Mouse (Mus musculus): Measurements from ENCODE around the gene Disc1.

The Disc1 gene

DNA sequence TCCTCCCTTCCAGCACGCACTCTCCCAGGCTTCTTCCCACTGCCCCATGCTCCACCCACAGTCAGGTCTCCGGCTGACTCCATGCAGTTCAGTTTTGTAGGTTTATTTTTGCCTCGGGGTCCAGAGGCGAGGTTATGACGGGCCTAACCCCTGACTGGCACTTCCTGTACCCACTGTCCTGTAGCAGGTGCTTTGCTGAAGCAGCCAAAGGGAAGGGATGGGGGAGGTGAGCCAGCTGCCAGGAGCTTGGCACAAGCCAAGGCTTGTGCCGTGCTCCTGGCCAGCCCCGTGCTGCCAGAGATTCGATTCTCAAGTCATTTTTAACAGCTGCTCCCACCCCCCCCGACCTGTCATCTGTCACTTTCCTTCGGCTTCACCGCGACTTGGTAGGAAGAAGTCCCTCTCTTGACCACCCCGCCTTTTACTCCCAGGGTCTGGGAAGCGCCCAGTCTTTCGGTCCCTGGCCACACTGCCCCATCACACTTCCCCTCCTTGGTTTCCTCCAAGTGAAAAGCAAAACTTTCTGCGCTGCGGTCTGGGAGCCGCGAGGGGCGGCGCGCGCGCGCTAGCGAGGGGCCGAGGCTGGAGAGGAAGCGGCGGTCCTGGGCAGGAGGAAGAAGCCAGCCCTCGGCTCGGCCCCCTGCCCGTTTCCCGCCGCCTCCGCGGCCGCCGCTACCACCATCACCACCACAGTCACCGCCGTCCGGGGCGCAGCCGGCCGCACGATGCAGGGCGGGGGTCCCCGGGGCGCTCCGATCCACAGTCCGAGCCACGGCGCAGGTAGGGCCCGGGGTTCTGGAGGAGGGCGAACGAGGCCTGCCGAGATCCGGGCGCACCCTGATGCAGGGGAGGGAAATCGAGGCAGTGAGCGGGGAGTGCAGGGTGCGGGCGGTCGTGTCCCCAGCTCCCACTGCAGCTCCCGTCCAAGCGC, at the start of gene Disc1:
Gene Disc1, plus strand, starts transcription at position 691 of the 931 bp plus-strand sequence.
- DNase-seq (ENCODE audit: low spot score in 2 of 2), result peak; percentile 45 to 58

DNA sequence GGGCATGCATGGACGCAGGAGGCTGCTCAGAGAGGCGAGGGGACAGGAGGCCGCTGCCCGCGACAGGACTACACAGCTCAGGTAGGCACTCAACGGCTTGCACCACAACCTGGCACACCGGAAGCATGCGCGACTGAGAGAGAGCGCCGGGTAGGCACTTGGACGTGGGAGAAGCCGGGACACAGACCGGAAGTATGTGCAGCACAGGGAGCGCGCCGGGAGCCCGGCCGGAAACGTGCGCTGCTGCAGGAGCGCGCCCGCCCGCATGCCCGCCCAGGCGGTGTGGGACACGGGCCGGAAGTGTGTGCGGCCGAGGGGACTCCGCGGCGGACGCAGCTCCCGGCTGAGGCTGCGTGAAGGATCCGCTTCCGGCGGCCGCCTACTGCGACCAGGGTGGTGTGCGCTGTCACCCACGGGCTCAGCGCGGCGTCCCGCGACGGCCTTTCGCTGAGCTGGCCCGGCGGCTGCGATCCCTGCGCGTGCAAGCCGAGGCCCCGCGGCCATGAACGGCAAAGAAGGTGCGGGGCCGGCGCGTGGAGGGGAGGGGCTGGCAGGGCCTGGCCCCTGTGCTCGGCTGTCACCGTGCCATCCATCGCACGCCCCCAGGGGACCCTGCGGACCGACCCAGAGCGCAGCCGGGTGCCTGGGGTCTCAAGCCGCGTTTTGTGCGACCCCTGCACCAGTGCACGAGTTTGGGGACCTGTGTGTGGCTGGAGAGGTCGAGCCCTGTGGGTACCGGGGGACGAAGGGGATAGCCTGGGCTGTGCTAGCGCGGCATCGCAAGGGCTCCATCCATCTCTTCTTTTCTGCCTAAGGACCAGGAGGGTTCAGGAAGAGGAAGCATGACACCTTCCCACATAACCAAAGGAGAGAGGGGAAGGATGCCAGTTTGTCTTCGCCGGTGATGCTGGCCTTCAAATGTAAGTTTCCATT, 41.0 kb upstream of the Disc1 start, which contains the start of gene Tsnax:
Gene Tsnax, plus strand, starts transcription at position 303 of the 933 bp plus-strand sequence.
- DNase-seq (ENCODE audit: low spot score in 2 of 2), result peak; percentile 91

DNA sequence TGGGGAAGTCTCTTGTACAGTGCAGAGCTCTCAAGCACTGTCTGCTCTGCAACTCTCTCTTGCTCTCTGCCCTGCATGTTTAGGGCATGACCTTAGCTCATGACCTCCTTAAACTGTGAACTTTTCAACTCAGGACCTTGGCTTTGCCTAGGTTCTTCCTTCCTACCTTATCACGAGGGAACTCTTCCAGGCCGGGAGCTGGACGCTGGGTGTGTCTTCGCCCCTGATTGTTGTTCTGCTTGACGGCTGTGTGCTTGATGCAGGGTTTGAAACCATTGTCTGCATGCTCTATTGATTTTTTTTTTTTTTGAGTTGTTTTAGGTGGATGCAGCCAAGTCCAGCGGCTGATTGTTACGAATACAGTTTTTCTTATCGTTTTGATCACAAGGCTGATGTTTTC, 29.9 kb upstream of the Disc1 start:
- DNase-seq (ENCODE audit: low spot score in 2 of 2), result peak; percentile 39 to 56

DNA sequence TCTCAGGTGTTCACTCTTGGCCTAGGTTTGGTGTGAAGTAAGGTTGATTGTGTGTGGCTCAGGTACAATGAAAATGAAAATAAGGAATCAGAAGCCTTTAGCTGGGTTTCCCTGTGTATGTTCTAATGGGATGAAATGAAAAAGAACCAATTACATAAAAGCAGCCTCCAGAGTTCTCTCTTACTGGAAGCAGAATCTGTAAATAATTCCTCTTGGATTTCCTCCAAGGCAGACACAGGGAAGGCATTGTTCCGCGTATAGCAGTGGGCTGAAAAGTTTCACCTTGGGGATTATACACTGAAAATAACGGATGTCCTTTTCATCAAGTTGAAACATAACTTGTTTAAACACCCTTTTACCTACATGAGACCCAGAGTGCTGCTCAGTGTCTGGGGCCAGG, 26.8 kb upstream of the Disc1 start:
- no peak for DNase-seq (ENCODE audit: low spot score in 2 of 2)

DNA sequence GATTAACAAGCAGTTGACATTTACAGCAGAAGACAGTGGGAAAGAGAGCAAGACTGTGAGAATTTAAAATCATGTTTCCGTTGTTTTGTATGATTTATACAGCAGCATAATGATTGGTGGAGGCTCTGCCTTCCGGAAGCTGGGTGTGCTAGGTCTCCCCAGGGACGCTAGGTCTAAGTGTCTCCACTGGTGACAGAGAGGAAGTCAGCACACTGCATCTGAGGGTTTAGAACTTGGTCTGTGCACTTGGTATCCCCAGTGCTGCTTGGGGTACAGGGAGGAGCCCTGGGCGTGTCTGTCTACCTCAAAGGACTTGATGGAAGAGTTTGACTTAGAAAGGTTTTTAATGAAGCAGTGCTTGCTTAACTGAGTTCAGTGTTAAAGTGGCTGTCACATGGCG, 25.2 kb upstream of the Disc1 start:
- no peak for DNase-seq (ENCODE audit: low spot score in 2 of 2)

DNA sequence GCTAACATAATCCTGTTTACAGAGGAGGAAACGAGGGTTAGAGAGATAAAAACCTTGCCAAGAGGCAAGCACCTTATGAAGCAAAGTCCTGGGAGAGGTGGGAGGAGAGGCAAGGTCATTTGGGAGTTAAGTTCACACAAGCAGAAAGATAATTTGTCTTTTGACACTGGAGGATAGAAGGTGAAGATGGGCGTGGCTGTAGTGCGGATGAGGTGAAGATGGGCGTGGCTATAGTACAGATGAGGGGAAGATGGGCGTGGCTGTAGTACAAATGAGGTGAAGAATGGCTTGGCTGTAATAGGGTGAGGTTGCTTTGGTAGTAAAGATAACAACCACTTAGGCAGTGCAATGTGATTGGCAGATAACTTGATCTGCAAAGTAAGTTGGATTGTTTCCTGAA, 22.7 kb upstream of the Disc1 start:
- DNase-seq (ENCODE audit: low spot score in 2 of 2), result no peak

DNA sequence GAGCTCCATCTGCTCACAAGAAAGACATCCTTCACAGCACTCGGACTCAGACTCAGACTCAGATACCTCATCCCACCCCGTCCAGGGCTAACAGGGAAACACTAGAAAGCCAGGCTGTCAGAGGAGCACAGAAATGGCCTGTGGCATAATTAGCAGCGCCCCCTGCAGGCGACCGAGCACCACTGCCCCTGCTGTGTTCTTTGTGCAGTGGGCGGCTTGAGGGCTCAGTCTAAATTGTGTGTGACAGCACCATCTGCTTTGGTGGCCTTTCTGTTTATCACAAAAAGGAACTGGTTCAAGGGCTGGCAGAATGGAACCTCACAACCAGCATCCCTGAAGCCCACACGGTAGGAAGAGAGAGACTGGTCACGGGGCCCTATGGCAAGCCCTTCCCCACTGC, 19.3 kb upstream of the Disc1 start:
- DNase-seq (ENCODE audit: low spot score in 2 of 2), result no peak

DNA sequence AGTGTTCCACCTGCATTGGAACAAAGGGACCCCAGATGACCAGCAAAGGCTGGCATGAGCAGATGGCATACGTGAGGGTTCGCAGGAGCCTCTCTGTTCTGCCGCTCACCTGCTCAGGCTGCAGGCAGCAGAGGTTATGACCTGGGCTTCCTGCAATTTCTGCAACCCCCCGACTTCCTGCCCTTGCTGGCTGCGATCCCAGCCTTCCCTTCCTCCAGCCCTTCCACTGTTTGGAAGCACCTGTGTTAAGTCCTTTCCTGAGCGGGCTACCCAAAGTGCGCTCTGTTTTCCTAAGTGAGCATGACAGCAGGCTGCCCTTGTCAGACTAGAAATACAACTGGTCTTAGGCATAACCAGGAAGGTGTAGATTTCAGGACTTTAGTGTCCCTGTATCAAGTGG, 16.9 kb upstream of the Disc1 start:
- DNase-seq (ENCODE audit: low spot score in 2 of 2), result peak in 1 of 2 experiments; percentile 60

DNA sequence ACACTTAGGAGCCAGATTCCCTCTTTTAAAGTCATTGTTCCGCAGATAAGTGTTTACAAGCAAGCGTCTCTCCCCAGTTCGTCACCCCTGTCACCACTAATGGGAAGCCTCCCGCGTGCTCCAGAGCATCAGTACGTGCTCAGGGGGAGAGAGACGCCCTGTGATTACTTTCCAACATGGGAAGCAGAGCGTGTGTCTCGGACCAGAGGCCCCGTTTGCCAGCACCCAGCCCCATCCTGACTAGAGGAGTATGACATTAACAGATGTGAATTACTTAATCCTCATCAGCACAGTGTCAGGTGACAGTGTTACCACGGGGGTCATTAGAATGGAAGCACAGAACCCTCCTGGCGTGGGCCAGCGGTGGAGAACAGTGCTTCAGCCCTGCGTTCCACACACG, 15.3 kb upstream of the Disc1 start:
- peak; percentile 57 to 87 for DNase-seq (ENCODE audit: low spot score in 2 of 2)

DNA sequence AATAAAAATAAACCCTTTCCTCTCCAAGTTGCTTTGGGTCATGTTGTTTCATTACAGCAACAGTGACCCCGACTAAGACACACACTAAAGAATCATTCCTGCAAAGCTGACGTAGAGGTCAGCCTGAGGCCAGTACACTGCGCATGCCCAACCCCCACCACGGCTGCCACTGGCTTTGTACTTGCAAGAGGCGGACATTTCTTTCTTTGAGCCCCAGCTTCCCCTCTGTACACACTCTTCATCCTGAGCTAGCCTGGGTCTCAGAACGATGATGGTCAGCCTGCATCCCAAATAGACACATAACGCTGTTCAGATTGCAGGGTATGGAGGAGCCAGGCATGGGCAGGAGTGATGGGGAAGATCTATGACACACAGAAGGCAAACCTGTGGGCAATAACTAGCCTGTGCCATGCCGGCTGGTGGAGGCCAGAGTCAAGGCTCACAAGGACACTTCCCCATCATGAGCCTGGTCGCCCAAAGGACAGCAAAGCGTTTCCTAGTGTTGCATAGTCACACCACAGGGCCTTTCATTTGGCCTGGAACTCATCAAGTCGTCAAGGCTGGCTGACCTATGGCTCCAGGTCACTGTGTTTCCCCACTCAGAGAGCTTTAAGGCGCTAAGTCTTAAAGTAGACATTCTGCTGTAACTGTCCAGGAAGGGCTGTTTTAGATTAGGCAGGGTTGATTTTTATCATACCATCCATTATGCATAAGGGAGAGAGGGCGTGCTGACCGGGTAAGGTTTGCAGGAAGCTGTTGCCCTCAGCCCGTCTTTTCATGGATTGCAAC, 13.2 kb upstream of the Disc1 start:
- no peak for DNase-seq (ENCODE audit: low spot score in 2 of 2)

DNA sequence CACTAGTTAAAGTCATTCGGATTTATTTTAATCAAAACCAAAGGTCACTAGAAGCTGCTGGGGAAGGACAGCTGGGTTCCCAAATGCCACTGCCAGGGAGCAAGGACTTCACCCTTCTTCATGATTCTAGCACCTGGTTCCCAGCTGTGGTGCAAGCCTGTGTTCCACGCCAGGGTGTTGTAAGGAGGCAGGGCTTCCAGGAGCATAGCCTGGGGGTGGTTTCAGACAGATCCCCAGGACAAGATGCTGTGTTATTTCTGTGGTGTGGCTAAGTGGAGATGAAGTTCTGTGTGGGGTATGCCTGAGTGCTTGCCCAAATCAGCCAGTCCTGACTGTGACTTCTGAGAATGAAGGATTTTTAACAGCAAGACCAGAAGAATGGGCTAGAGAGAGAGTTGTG, 12.5 kb upstream of the Disc1 start:
- DNase-seq (ENCODE audit: low spot score in 2 of 2), result no peak

DNA sequence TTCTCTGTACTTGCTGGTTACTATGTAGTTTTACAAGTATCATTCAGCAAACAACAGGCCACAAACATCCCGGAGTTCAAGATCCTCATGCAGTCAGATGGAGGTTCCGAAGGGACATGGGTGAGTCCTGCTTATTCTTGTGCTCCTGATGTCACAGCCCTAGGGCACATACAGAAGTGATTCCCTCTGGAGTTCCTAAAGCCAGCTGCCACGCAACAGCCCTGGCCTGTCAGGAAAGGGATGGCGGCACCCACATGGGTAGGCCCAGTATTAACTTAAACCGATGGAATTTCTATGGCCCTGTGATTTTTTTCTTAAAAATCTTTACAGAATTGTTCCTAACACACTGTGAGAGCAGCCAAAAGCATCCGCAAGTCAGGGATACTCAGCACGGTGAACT, 10.6 kb upstream of the Disc1 start:
- DNase-seq (ENCODE audit: low spot score in 2 of 2), result no peak

DNA sequence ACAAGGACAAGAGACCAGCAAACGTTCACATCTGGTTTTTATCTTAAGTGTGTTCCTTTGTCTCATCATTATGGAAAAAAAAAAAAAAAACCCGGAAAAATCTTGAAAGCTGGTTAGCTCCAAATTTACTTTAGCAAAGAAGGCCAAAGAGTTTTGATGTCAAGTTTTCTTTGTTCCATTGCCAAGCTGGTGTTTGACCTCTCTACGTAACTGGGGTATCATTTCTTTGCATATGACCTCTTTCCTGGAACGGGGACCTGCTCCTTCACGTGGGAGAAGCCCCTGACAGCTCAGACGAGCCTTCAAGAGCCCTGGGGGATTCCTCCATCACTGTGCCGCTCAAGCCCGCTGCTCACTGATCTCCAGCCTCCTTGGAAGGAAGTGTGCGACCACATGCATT, 10.1 kb upstream of the Disc1 start:
- peak in 1 of 2 experiments; percentile 63 for DNase-seq (ENCODE audit: low spot score in 2 of 2)

DNA sequence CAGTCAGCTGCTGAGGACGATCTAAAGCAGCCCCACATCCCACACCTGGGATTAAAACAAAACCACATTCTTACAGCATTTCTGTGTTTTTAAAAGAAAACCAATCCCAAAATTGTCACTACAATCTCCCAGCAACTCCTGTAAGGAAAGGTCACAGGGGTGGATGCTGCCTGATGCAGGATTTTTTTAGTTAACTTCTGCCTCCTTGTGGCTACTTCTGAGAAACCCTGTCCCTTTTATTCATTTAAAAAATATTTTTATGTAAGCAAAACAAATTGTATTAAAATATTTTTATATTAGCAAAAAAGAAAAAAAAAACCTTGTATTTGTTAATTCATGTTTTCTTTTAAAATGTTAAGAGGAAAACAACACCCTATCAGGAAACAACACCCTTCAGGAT, 8.2 kb upstream of the Disc1 start:
- DNase-seq (ENCODE audit: low spot score in 2 of 2), result no peak

DNA sequence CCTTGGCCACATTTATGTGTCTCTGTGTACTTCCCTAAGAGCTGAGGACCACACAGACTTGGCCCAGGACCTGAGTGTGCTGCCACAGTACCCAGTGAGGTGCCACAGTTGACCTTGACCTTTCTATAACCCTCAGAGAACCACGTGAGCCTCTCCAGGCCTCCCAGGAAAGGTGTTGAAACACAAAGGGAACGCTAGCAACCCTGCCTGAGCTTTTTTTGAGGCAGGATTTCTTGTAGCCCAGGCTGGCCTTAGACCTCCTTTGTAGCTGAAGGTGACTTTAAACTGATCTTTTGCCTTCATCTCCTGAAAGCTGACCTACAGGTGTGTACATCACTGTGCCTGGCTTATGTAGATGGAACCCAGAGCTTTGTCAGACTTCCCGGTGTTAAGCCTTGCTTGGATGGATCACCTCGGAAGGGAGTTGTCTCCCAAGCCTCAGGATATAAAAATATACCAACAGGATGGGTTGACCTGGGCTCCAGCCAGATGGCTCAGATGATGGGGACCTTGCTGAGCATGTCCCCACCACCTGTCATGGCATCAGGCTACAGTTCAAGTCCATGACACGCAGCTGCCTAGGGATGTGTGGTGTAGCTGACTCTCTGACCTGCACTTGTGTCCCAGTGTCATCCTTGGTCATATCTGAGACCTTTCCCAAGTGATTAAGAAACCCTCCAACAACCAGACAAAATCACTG, 4.8 kb upstream of the Disc1 start:
- DNase-seq (ENCODE audit: low spot score in 2 of 2), result no peak

DNA sequence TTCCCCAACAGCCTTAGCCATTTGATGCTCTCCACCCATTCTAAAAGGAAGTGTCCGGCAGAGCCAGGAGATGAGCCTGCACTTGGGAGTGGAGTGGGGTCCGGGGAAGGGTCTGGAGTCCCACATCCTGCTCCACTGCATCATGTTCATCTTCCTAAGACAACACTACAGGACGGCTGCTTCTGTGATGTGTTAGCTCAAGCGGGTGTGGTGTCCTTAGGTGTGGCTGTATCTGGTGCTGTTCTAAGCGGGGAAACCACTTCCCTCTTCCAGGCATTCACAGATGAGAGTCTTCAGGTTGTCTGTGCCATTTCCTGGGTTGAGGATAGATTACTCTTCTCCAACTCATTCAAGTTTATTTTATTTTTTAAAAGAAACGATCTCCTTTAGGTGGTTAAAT, 4.2 kb upstream of the Disc1 start:
- DNase-seq (ENCODE audit: low spot score in 2 of 2), result no peak

DNA sequence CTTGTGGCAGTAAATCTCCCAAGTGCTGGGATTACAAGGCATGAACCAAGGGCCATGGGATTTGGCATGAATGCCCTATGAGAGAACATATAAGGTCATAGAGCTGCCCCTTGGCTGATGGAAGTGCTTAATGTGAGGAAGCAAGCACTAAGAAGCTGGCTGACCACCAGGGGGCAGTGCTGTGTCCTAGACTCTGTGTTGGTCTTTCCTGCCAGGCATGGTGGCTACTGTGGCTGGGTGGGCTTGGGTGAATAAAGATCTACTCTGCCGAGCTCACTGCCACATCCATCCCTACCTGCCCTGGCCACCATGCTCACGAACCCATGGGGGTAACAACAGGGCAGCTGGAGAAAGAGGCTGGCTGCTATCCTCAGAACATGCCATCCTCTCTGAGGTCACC, 2.0 kb upstream of the Disc1 start:
- DNase-seq (ENCODE audit: low spot score in 2 of 2), result peak; percentile 24 to 47

DNA sequence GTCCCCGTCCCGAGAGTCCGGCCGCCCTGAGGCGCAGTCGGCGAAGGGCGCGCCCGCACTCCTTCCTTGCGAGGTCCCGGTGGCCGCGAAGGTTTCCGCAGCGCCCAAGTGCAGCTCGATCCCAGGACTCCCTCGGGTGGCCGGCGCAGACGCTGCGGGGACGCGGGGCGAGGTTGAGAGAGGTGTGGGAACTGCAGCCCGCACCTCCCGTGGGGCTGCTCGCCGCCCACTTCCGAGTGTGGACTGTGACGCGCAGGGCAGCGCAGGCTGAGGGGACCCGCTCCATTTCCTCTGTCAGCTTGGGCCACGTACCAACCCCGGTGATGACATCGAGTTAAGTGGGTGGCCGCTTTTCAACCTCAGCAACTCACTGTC, 428 bp downstream of the Disc1 start:
- DNase-seq (ENCODE audit: low spot score in 2 of 2), result peak; percentile 63 to 70

DNA sequence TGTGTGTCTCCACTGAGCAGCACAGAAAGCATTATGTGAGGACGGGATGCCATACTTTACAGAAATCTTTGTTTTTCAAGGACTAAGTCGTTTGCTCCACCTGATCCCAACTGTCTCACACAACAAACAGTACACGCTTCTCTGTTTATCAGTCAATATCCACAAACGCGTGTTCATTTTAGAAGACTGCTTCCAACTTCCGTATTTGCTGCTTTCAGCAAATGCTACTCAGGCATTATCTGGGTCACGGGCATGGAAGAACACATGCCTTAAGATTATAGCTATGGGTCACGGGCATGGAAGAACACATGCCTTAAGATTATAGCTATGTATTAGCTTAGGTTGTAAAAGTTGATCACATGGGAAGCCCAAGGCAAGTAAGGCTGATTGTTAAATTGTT, 6.9 kb downstream of the Disc1 start:
- no peak for DNase-seq (ENCODE audit: low spot score in 2 of 2)

DNA sequence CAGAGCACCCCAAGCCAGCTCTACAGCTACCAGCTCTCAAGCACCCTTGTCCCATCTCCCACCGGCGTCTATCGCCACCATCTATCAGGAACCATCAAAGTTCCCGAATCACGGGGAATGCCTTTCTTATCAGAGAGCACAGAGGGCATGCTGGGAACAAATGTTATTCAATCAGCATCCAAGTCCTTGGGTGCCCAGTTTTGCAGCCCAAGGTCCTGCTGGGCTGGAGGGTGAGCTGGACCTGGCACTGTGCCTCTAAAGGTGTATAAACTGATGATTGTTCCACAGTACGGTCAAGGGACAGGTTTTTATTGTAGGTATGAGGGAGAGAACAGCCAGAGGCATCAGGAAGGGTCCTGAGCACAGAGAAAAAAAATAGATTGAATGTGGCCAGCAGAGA, 11.6 kb downstream of the Disc1 start:
- no peak for DNase-seq (ENCODE audit: low spot score in 2 of 2)

DNA sequence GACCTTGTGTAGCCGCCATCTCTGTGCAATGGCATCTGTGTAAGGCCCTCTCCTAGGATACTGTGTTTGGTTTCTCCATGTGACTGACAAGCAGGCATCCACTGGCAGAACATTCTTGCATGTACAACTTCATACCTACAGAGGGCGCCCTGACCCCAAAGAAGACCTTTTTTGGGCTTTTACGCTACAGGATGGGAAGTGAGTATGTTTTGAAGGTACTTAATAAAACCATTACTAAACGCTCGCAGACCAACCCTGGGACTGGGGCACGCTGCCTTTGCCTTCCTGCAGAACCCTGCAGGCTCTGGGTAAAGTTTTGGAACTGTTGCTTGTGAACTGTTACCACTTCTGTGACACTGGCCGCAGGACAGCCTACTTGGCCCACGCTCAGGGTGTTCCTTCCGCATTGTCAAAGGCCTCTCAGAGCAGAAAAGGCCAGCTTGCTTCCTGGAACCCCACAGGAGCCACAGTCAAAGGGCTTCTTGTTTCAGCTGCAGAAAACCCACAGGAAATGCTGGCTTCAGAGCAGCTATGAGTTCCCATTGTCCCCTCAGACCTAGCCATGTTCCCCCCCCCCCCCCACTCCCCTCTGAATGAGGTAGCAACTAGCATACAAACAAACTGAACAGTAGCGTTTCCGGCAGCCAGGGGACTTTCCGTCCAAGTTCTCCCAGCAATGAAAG, 13.1 kb downstream of the Disc1 start:
- peak; percentile 84 to 88 for DNase-seq (ENCODE audit: low spot score in 2 of 2)

Data from heart, adult 9 months (tissue).